Mouse (Mus musculus) heart, adult 2 months (tissue): ENCODE results near the gene Hs3st6. TPM values are rescaled to one million over a fixed set of nuclear protein-coding genes. Genes with fewer than 3 reads are reported as not detected.

Experiments used
- DNase-seq, 2 experiments: peaks; one replicate each; pipeline ENCODE4 v3.0.0; 2021
- H3K27ac ChIP-seq: fragments of 200-600 bp; 2 replicates; pipeline ENCODE4 v1.8.1; 2022
- H3K27me3 ChIP-seq: fragments of 200-500 bp; 2 replicates; pipeline ENCODE4 v1.6.1; 2012; ENCODE audit warnings: mild to moderate bottlenecking, low read length, inconsistent platforms, mixed read lengths; ENCODE audit not compliant: control insufficient read depth, insufficient read depth
- H3K36me3 ChIP-seq: fragments of 200-500 bp; 2 replicates; pipeline ENCODE4 v1.6.1; 2012; ENCODE audit warnings: low read length, inconsistent platforms; ENCODE audit not compliant: control insufficient read depth, insufficient read depth
- H3K4me1 ChIP-seq: fragments of 200-500 bp; 2 replicates; pipeline ENCODE4 v1.6.1; 2011; ENCODE audit warnings: low read length; ENCODE audit not compliant: control insufficient read depth, insufficient read depth
- H3K4me3 ChIP-seq: fragments of 200-600 bp; 2 replicates; pipeline ENCODE4 v1.8.1; 2022
- H3K79me2 ChIP-seq: fragments of 200-500 bp; replicated peaks from 2 replicates; pipeline ENCODE4 v1.6.1; 2012; ENCODE audit warnings: mild to moderate bottlenecking, inconsistent platforms, low read length, moderate library complexity, mixed read lengths; ENCODE audit not compliant: control insufficient read depth, insufficient read depth
- H3K9ac ChIP-seq: fragments of 200-500 bp; 2 replicates; pipeline ENCODE4 v1.6.1; 2012; ENCODE audit warnings: low read depth, mild to moderate bottlenecking, control low read depth, inconsistent platforms, low read length, mixed read lengths
- CTCF ChIP-seq: fragments of 200-600 bp; IDR thresholded peaks from 2 replicates; pipeline ENCODE4 v1.8.1; 2022; ENCODE audit warnings: antibody characterized with exemption, mild to moderate bottlenecking, moderate library complexity
- EP300 ChIP-seq: fragments of 200-500 bp; IDR thresholded peaks from 2 replicates; pipeline ENCODE4 v1.6.1; 2011; ENCODE audit warnings: low read depth, low read length, control low read depth; ENCODE audit not compliant: insufficient read depth
- POLR2A ChIP-seq: fragments of 200-500 bp; IDR thresholded peaks from 2 replicates; pipeline ENCODE4 v1.6.1; 2011; ENCODE audit warnings: mild to moderate bottlenecking, low read depth, low read length, control low read depth; ENCODE audit not compliant: insufficient read depth
- WGBS: fragments of 180-500 bp; shearing (Covaris S2); methylation state at CpG from one replicate; pipeline ENCODE4 v1.1.7; 2018; 5-methylcytosine and 5-hydroxymethylcytosine counted together
- intact Hi-C: fragments of 180-260 bp; cut with DNase I; formaldehyde crosslinking; loops from one replicate; pipeline ENCODE4 v1.15.1; 2025
- polyA plus RNA-seq: library from polyadenylated mRNA; depleted of rRNA; stranded (reverse); fragments of >200 nt; gene quantifications from 2 replicates; pipeline ENCODE4 v1.2.3, GENCODE M21; 2012
- total RNA-seq, 2 experiments: library from RNA; stranded (reverse); gene quantifications; 2 replicates each; pipeline ENCODE4 v1.2.3; 2021

Gene Hs3st6
- total and polyA plus RNA-seq, 3 experiments: 0.10 TPM; not detected in 2

DNA sequence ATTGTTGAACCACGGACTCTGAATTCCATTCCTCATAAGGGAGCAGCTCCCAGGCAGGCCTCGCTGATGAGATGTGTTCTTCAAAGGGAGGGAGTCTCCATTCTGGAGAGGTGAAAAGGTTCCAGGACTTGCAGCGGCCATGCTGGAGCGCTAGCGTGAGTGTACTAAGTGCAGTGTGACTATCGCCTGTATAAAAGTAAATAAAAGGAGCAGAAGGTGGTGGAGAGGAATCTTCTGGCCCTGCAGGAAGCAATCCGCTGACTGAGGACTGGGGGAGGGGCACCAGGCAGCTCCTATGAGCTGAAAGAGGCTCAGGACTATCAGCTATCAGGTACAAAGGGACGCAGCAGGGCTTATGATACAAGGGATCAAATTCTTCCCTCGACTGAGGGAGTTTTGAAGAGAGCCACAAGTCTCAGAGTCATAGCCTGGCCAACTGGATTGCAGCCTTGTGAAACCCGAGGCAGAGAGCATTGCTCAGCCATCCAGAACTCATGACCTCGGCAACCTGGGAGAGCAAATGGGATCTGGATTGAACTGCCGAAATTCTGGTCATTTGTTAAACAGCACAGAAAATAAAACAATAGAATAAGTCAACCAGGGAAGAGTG is 13.6 kb downstream of the Hs3st6 start:
- Histone ChIP-seq H3K9ac (no peak overlapping the region), H3K36me3 (no peaks in the 10 kb centered on the region), H3K4me3 (no peak overlapping the region), H3K4me1 (no peaks in the 10 kb centered on the region), H3K27me3 (no peaks in the 10 kb centered on the region), H3K79me2 (no peaks in the 10 kb centered on the region), H3K27ac (no peak overlapping the region)
- 40% methylated on average over 12 of the region's 12 CpGs for WGBS
- no peak for DNase-seq
- TF ChIP-seq POLR2A (no peak), EP300 (no peak), CTCF (no peak)
- intact Hi-C loops: no loop called here

DNA sequence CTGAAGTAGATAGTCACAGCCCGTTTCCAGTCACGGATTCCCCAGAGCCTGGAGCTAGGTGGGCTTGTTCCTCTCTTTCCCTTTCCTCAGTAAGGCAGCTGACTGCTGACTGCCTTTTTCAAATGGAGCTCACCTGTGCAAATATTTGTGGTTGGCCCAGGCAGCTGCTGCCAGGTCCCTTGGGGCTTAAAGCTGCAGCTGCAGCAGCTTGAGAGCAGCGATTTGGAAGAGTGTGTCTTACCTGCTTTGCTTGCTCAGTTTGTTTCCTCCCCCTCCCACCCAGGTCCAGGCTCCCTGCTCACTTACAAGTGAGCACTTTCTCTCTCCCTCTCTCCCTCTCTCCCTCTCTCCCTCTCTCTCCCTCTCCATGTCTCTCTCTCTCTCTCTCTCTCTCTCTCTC is 16.4 kb downstream of the Hs3st6 start:
- Histone ChIP-seq H3K9ac (no peak overlapping the region), H3K36me3 (no peaks in the 10 kb centered on the region), H3K79me2 (no peaks in the 10 kb centered on the region), H3K4me1 (no peaks in the 10 kb centered on the region), H3K27me3 (no peaks in the 10 kb centered on the region), H3K27ac (no peak overlapping the region), H3K4me3 (no peak overlapping the region)
- DNase-seq: no peak
- intact Hi-C loops: no loop called here
- 31% methylated on average over 3 of the region's 3 CpGs for WGBS
- TF ChIP-seq EP300 (no peak), POLR2A (no peak), CTCF (no peak)

DNA sequence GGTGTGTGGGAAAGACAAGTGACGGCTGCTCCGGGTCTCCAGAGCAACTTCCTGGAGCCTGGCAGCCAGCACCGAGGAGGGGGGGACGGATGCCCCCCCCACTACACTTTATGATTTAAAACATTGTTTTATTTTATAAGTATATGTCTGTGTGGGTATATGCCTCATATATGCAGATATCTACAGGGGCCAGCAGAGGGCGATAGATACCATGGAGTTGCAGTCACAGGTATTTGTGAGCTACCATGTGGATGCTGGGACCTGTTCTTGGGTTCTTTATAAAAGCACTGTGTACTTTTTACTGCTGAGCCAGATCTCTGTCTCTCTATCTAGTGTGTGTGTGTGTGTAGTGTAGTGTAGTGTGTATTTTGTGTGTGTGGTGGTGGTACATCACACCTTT is 20.5 kb downstream of the Hs3st6 start:
- WGBS: 79% methylated on average over 5 of the region's 5 CpGs
- Histone ChIP-seq H3K27ac (no peak overlapping the region), H3K4me3 (no peak overlapping the region), H3K79me2 (no peaks in the 10 kb centered on the region), H3K27me3 (no peaks in the 10 kb centered on the region), H3K36me3 (no peaks in the 10 kb centered on the region), H3K4me1 (no peaks in the 10 kb centered on the region), H3K9ac (no peak overlapping the region)
- DNase-seq: no peak
- intact Hi-C loops: no loop called here
- no peak for TF ChIP-seq POLR2A
- TF ChIP-seq CTCF: 0 out of 2 replicates have a peak, but pooled peaks have one; percentile 9

DNA sequence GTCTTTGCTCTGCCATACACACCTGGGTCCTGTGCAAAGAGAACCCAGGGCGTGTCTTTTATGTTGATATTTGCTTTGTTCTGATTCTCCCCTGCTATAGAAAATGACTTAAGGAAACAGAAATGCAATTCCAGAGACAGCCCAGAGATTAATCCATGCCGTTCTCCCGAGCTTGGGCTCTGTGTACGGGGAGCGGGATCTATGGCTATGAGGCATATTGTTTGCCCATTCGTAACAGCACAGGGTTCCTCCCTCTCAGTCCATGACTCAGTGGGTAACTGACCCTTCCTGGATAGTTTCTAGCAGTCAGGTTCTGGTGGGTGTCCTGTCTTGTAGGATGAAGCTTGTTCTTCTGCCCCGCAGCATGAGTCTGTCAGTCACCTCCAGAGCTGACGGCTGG is 22.4 kb downstream of the Hs3st6 start:
- intact Hi-C loops: no loop called here

DNA sequence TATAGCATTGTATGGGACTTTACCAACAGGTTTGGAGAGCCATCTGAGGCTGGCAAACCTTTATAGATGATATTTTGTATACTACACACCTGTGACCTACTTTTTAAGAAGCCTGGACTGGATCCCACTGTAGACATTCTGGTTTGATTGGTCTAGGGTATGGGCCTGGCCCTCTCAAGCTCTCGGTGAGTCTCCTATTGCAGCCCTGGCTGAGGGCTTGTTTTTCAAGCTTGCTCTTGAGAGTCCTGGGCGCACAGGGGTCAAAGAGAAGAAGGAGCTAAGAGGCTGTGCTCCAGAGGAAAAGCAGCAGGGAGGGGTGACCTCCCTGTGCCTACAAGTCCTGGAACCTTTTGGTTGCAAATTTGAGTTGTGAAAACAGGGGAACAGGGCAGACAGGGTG is 24.3 kb downstream of the Hs3st6 start:
- no peak for DNase-seq
- no peak overlapping the region for H3K27ac ChIP-seq
- TF ChIP-seq EP300 (no peak), CTCF (no peak), POLR2A (no peak)
- H3K4me1 ChIP-seq: no peaks in the 10 kb centered on the region
- H3K4me3 ChIP-seq: no peak overlapping the region
- no peak overlapping the region for H3K9ac ChIP-seq
- H3K36me3 ChIP-seq: no peaks in the 10 kb centered on the region
- 67% methylated on average over 2 of the region's 2 CpGs for WGBS
- H3K79me2 ChIP-seq: no peaks in the 10 kb centered on the region
- intact Hi-C loops: no loop called here
- H3K27me3 ChIP-seq: no peaks in the 10 kb centered on the region

More for the DNA sequence above, 22.4 kb downstream of the Hs3st6 start:
- no peaks in the 10 kb centered on the region for H3K4me1 ChIP-seq
- no peak for TF ChIP-seq EP300
- TF ChIP-seq CTCF: no peak
- TF ChIP-seq POLR2A: no peak
- H3K36me3 ChIP-seq: no peaks in the 10 kb centered on the region
- no peaks in the 10 kb centered on the region for H3K27me3 ChIP-seq
- no peaks in the 10 kb centered on the region for H3K79me2 ChIP-seq
- DNase-seq: no peak
- H3K27ac ChIP-seq: no peak overlapping the region
- no peak overlapping the region for H3K4me3 ChIP-seq
- 78% methylated on average over 8 of the region's 8 CpGs for WGBS
- no peak overlapping the region for H3K9ac ChIP-seq

DNA sequence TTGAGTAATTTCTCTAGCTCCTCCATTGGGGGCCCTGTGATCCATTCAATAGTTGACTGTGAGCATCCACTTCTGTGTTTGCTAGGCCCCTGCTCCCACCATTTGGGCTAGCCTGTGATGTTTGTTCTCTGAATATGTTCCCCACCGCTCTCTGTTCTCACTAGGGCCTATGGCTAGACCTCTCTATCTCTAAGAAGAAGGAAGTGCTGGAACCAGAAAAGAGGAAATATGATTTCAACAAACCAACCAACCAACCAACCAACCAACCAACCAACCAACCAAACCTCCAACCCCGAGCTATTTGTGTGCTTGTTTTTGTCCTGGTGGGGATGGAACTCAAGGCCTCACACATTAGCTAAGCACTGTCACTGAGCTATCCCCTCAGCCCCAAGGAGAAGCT is 28.0 kb downstream of the Hs3st6 start:
- Histone ChIP-seq H3K79me2 (no peaks in the 10 kb centered on the region), H3K27ac (no peak overlapping the region), H3K36me3 (no peaks in the 10 kb centered on the region), H3K4me1 (no peaks in the 10 kb centered on the region), H3K4me3 (no peak overlapping the region), H3K27me3 (no peaks in the 10 kb centered on the region), H3K9ac (no peak overlapping the region)
- intact Hi-C loops: no loop called here
- no peak for DNase-seq
- 91% methylated on average over 2 of the region's 2 CpGs for WGBS
- no peak for TF ChIP-seq CTCF
- TF ChIP-seq EP300: no peak
- no peak for TF ChIP-seq POLR2A
